Mouse (Mus musculus) central nervous system, embryonic 11.5 days (tissue): ENCODE measurements around the gene Gm20388. TPM values are rescaled to one million over a fixed set of nuclear protein-coding genes. Genes with fewer than 3 reads are reported as not detected.

ENCODE experiments used
- polyA plus RNA-seq: library from polyadenylated mRNA; depleted of rRNA; stranded (reverse); fragments of >200 nt; gene quantifications from 2 replicates; pipeline ENCODE4 v1.2.3, GENCODE M21; 2012; rRNA removed

Gene Gm20388
- polyA plus RNA-seq, 1 experiment: 27.2 TPM

GRCm38 (mm10) chr8:123653308-123653993, 3742.8 kb downstream of the Gm20388 start, which contains the start of gene Rhou:
Gene Rhou (plus strand): TSS chr8:123653929.

GRCm38 (mm10) chr8:123805718-123806373, 3895.2 kb downstream of the Gm20388 start, which contains the start of gene Rab4a:
Gene Rab4a (plus strand): TSS chr8:123805985.

GRCm38 (mm10) chr8:123859648-123860259, 3949.1 kb downstream of the Gm20388 start, which contains the start of gene Ccsap:
Gene Ccsap (minus strand): TSS chr8:123860209.

GRCm38 (mm10) chr8:123894502-123895097, 3984.0 kb downstream of the Gm20388 start, which contains the start of gene Acta1:
Gene Acta1 (minus strand): TSS chr8:123894751.

GRCm38 (mm10) chr8:123948942-123949685, 4038.5 kb downstream of the Gm20388 start, which contains the start of gene Nup133:
Gene Nup133 (minus strand): TSS chr8:123949265.

GRCm38 (mm10) chr8:123982826-123983400, 4072.3 kb downstream of the Gm20388 start, which contains the start of gene Abcb10:
Gene Abcb10 (minus strand): TSS chr8:123983122.

GRCm38 (mm10) chr8:124021237-124022227, 4110.9 kb downstream of the Gm20388 start, which contains the start of the genes Taf5l and Urb2:
Gene Taf5l (minus strand): TSS chr8:124021397.
Gene Urb2 (plus strand): TSS chr8:124021508.

GRCm38 (mm10) chr8:124231176-124231484, 4320.5 kb downstream of the Gm20388 start, which contains the start of gene Galnt2:
Gene Galnt2 (plus strand): TSS chr8:124231391.

Other genes starting within 250 kb of the Gm20388 start
- gene Wfdc1, start 244.5 kb upstream of the Gm20388 start, polyA plus RNA-seq: 1.8 and 3.4 TPM in 2 replicates
- gene Atp2c2, start 210.8 kb upstream of the Gm20388 start, polyA plus RNA-seq: 0.72 and 0.75 TPM in 2 replicates
- gene Tldc1, start 132.4 kb upstream of the Gm20388 start, polyA plus RNA-seq: 11.0 and 11.4 TPM in 2 replicates
- 140 and 173 TPM in 2 replicates for gene Cotl1, start 70.3 kb upstream of the Gm20388 start, polyA plus RNA-seq
- gene Klhl36, start 48.6 kb upstream of the Gm20388 start, polyA plus RNA-seq: 9.6 and 10.1 TPM in 2 replicates
- gene Usp10, start 481 bp upstream of the Gm20388 start, polyA plus RNA-seq: 97.5 and 142 TPM in 2 replicates
- gene Crispld2, start 81.6 kb downstream of the Gm20388 start, polyA plus RNA-seq: 3.9 and 7.7 TPM in 2 replicates
- 32.8 and 35.5 TPM in 2 replicates for gene Zdhhc7, start 190.6 kb downstream of the Gm20388 start, polyA plus RNA-seq
- 7.5 and 9.8 TPM in 2 replicates for gene 6430548M08Rik, start 203.3 kb downstream of the Gm20388 start, polyA plus RNA-seq